Mouse (Mus musculus): ENCODE results near the gene Rhd.

- TF ChIP-seq POLR2A (IDR thresholded peaks at IDR 0.05; ENCODE audit: borderline replicate concordance, low read depth, low read length) (no peak), CTCF (IDR thresholded peaks at IDR 0.05; ENCODE audit: low read depth, low read length) (no peak)
Measured at GRCm38 (mm10) chr4:134858494-134858893, 5.8 kb upstream of the Rhd start.

All from bone marrow macrophage, adult 2 months (primary cell).